Mouse (Mus musculus) spleen, postnatal 4 days (tissue): ENCODE measurements around the gene Abl2.

Experiments
- DNase-seq, 2 experiments: peaks; one replicate each; pipeline ENCODE4 v3.0.0; 2022; ENCODE audit warnings: low spot score in 2 of 2

Abl2 gene

DNA sequence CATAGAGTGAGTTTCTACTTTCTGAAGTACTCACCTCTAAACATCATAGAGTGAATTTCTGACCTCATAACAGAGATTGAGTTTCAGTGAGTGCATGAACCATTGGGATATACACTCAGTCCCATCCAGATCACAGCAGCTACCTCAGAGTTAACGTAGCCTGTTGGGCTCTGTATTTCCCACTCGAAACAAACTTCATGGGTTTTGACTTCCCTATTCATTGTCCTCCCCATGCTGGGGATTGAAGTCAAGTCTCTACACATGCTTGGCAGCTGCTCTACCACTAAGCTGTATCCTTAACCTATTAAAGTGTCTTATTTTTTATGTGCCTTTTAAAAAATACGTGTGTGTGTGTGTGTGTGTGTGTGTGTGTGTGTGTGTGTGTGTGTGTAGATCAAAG is 26.9 kb downstream of the Abl2 start:
- DNase-seq, result no peak

DNA sequence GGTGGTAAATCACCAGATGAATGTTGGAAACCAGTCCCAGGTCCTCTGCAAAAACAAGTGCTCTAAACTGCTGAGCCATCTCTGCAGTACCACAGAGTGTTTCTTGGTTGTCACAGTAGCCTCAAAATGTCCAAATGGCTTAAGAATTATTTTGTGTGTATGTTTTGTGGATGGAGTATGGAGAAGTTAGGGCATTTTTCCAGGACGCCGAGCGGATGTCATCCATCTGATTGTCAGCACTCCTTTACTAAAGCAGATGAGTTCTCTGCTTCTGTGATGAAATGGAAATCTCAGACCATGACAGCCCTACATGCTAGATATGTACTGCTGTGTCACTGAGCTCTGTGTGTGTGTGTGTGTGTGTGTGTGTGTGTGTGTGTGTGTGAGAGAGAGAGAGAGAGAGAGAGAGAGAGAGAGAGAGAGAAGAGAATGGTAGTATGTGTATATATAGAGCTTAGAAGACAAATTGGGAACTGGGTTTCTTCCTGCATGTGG is 31.3 kb downstream of the Abl2 start:
- DNase-seq, result no peak

DNA sequence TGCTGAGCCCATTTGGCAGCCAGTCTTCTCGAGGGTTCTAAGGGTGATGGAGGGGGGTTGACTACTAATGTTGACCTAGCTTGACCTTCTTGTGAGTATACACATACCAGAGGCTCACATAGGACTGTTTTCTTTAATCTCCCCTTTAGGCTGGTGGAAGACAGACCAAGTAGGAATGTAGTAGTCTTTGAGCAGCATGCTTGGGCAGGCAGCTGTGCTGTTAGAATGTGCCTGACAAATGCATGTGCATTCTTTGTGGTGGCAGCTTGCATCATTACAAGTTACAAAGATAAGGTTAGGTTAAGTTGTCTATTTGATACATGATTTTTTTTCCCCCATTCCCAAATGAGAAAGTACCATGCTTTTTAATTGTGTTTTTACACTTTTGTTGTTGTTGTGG is 31.8 kb downstream of the Abl2 start:
- DNase-seq, result no peak

- DNase-seq, result no peak
Measured at GRCm38 (mm10) chr1:156593267-156593666, 34.7 kb downstream of the Abl2 start.

- DNase-seq, result no peak
Measured at GRCm38 (mm10) chr1:156597089-156597488, 38.5 kb downstream of the Abl2 start.

GRCm38 (mm10) chr1:156602545-156602944 is 44.0 kb downstream of the Abl2 start:
- DNase-seq, result no peak

- no peak for DNase-seq
Measured at GRCm38 (mm10) chr1:156605094-156605866, 46.7 kb downstream of the Abl2 start.

GRCm38 (mm10) chr1:156605940-156606339 is 47.4 kb downstream of the Abl2 start:
- DNase-seq, result no peak

DNA sequence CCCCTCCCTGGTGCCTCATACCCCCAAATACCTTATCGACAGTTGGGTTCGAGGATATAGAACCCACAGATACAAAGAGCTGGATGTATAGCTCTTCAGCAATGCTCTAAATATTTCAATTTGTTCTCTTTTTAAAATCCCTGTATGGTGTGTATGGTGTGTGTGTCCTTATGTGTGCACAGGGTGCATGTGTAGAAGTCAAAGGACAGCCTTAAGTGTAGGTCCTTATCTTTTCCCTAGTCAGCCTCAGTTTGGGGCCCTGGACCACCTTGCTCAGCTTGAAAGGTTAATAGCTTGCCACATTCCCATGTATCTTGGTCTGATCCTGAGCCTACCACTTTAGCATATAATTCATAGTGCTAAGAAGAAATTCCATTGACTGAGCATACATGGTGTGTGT is 49.9 kb downstream of the Abl2 start:
- no peak for DNase-seq

- DNase-seq, result no peak
Measured at GRCm38 (mm10) chr1:156610257-156610656, 51.7 kb downstream of the Abl2 start.

DNA sequence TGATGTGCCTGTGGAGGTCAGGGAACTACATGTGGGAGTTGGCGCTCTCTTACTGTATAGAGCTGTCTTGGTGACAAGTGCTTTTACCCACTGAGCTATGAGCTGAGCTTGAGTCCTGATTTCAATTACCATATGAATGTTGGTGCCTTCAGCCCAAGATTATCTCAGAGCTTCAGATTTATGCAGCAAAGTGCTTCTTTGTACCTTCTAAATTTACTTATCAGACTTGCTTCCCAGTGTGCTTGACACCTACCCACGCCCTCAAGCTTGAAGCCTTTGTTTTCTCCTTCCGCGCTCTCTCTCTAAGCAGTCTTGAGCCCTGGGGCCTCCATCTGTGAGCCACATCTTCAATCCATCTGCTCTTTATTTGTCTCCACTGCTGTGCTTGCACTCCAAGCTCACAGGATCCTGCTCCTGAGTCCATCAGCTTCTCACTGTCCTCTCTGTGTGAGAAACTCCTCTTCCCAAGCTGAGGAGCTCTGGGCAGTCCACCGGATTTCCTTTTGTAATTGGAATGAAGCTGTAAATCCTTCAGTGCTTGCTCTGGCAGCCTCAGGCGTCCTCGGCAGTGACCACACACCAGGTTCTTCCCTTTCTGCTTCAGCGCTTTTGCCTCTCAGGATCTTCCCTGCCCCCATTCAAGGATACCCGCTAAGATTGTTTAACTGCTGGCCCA is 55.4 kb downstream of the Abl2 start:
- no peak for DNase-seq

GRCm38 (mm10) chr1:156614710-156615109 is 56.1 kb downstream of the Abl2 start:
- DNase-seq, result no peak

- peak; percentile 69 to 80 for DNase-seq
Measured at GRCm38 (mm10) chr1:156615381-156616133, 57.0 kb downstream of the Abl2 start.

DNA sequence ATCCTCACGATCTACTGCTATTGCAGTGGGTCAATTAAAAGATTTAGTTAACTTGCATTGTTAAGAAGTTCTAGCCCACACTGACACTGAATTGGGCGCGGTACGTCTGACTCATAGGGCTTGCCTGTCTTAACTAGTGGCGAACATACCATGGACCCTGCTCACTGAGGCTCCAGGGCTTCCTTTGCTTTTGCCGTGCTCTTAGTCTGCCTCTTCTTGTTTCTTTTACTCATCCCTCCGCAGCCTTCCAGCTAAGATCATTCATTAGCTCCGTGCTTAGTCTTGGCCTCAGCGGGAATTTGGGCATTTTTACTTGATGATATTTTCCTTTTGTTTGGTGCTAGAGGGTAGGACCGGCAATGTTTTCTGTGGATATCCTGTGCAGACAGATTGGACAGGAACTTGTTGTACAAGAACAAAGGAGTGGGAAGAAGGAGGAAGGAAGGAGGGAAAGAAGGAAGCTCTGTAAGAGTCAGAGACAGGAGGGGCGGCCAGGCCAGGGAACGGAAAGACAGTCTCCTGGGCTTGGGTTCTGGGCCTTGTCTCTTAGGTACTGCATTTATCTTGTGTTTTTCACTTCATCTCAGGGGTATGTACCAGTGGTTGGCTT is 58.5 kb downstream of the Abl2 start:
- DNase-seq, result no peak

DNA sequence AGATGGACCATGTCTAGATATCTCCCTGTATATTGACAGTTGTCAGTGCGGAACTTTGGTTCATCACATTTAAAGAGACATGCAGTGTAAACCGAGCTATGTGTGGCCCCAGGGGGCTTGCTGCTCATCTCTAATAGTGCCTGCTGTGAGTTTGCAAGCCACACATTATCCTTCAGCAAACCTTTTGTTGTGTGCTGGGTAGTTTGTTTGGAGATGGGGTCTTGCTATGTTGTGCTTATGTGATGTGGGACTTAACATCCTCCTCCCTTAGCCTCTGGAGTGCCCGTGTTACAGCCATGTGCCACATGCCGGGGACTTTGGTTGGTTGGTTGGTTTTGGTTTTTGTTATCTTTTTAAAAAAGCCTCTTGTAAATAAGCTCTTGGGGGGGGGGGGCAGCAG is 59.2 kb downstream of the Abl2 start:
- DNase-seq, result no peak

DNA sequence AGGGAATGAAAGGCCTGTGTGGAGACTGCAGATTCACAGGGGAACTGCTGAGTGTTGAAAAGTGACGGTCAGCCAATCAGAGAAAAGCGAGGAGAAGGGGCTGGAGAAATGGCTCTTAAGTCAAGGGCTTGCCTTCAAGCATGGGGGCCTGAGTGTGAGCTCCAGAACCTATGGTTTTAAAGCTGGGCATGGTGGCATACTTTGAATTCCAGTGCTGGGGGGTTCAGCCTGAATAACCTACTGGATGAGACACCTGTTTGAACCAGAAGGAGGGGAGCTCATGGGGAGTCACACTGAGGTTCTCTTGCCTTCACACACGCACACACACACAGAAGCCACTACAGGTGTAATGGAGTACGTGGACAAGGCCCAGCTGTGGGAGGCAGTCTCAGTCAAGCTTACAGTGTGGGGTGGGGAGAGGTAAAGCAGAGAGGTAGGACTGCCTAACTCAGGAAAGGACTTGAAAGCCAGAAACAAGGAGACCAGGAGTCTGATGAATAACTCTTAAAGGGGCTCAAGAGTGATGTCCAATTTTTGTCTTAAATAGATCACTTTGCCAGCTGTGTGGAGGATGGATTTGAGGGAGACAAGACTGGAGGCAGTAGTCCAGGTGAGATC is 61.8 kb downstream of the Abl2 start:
- DNase-seq, result no peak

DNA sequence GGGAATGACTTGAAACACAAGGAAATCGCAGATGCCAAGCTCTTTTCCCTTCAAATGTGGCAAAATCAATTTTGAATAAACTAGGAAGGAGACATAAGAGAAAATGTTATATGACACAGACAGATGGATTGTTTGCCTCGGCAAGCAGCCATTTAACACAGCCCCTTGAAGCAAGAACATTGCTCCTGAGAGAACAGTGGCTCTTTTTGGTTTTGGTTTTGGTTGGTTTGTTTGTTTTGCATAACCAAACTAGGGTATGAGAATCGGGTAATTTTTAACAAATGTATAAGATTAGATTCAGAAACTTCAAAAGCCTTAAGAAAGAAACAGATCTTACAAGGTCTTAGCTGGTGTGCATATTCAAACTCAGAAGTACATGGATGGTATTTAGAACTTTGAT is 62.4 kb downstream of the Abl2 start:
- DNase-seq, result no peak

DNA sequence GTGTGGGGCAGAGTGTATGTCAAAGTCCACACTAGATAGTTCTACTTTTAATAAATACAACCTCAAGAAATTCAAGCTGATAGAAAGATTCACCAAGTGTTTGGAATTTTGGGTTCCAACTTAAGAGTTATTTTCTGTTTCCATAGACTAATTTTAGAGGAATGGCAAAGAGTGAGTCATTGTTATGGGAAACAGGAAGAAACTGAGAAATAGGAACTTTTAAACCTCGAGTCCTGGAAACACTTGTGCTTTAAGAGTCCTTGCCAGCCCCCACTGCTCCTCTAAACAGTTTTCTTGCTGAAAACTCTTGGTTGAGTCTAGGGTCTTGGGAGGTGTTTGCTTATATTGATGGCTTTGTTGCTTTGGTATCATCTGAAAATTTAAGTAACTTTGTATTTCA is 65.6 kb downstream of the Abl2 start:
- no peak for DNase-seq

GRCm38 (mm10) chr1:156626729-156627128 is 68.1 kb downstream of the Abl2 start:
- DNase-seq, result no peak

- no peak for DNase-seq
Measured at GRCm38 (mm10) chr1:156629984-156630383, 71.4 kb downstream of the Abl2 start.

GRCm38 (mm10) chr1:156630965-156631364 is 72.4 kb downstream of the Abl2 start:
- DNase-seq, result peak in 1 of 2 experiments; percentile 34

GRCm38 (mm10) chr1:156633095-156633494 is 74.5 kb downstream of the Abl2 start:
- no peak for DNase-seq
